Mouse (Mus musculus) forebrain, embryonic 12.5 days (tissue): ENCODE data around the gene Vax2. TPM values are rescaled to one million over a fixed set of nuclear protein-coding genes. Genes with fewer than 3 reads are reported as not detected.

Experiments used
- ATAC-seq: fragments of 200-750 bp; cut with Nextera tagmentation; 2 replicates; pipeline ENCODE4 v1.8.0; 2017; ENCODE audit warnings: moderate TSS enrichment; ENCODE audit not compliant: low FRiP score
- H3K27ac ChIP-seq: fragments of 300-500 bp; sonication (generic); 2 replicates; pipeline ENCODE4 v1.5.1; 2016; ENCODE audit warnings: mild to moderate bottlenecking
- H3K27me3 ChIP-seq: fragments of 300-500 bp; sonication (generic); 2 replicates; pipeline ENCODE4 v1.6.1; 2016; ENCODE audit warnings: mild to moderate bottlenecking
- H3K36me3 ChIP-seq: fragments of 300-500 bp; sonication (generic); replicated peaks from 2 replicates; pipeline ENCODE4 v1.6.1; 2016; ENCODE audit warnings: mild to moderate bottlenecking
- H3K4me1 ChIP-seq: fragments of 300-500 bp; sonication (generic); 2 replicates; pipeline ENCODE4 v1.6.1; 2016
- H3K4me2 ChIP-seq: fragments of 300-500 bp; sonication (generic); 2 replicates; pipeline ENCODE4 v1.6.1; 2016; ENCODE audit warnings: mild to moderate bottlenecking, moderate library complexity
- H3K4me3 ChIP-seq: fragments of 300-500 bp; sonication (generic); replicated peaks from 2 replicates; pipeline ENCODE4 v1.5.1; 2016; ENCODE audit warnings: mild to moderate bottlenecking
- H3K9ac ChIP-seq: fragments of 300-500 bp; sonication (generic); 2 replicates; pipeline ENCODE4 v1.6.1; 2016; ENCODE audit warnings: mild to moderate bottlenecking
- H3K9me3 ChIP-seq: fragments of 300-500 bp; sonication (generic); 2 replicates; pipeline ENCODE4 v1.6.1; 2016
- WGBS: fragments of 180-500 bp; shearing (Covaris S2); methylation state at CpG from one replicate; pipeline ENCODE4 v1.1.7; 2016; 5-methylcytosine and 5-hydroxymethylcytosine counted together
- polyA plus RNA-seq: library from polyadenylated mRNA; unstranded; fragments of >200 nt; fragmentation: Nextera tagmentation; extraction: Ambion mirVana; gene quantifications from 2 replicates; pipeline ENCODE4 v1.2.1, GENCODE M21; 2016

Gene Vax2
- polyA plus RNA-seq, 1 experiment from 2014 or later, result 1.3 TPM

GRCm38 (mm10) chr6:83744126-83744525 is 33.1 kb downstream of the Vax2 start:
- peaks cover 7% of the 10 kb centered on the region for H3K4me1 ChIP-seq
- no peak overlapping the region for H3K4me2 ChIP-seq
- no peak overlapping the region for H3K4me3 ChIP-seq
- H3K36me3 ChIP-seq, result no peaks in the 10 kb centered on the region
- H3K9me3 ChIP-seq, result no peaks in the 10 kb centered on the region
- peaks cover 32% of the 10 kb centered on the region; the same call in 1 of the 2 replicates for H3K27me3 ChIP-seq
- H3K9ac ChIP-seq, result no peak overlapping the region
- H3K27ac ChIP-seq, result no peak overlapping the region
- no peak for ATAC-seq
- 67% methylated on average over 5 of the region's 5 CpGs for WGBS

DNA sequence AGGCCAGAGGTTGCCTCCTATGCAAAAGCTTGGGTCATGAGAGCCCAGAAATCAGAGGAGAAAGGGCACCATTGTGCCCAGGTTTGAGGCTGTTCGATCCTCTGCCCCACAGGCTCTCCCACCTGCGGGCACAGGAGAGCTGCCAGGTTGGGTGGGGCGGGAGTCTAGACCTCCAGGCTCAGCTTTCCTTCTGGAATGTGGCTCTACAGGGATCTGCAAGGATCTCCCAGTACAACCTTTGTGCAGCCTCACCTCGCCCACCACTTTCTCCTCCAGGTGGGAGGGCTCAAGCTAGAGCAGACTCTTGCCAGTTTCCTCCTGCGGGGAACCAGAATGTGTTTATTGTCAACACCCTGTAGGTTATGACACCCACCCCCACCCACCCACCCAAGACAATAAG is 33.5 kb downstream of the Vax2 start:
- peaks cover 36% of the 10 kb centered on the region; the same call in 1 of the 2 replicates for H3K27me3 ChIP-seq
- H3K9ac ChIP-seq, result no peak overlapping the region
- H3K9me3 ChIP-seq, result no peaks in the 10 kb centered on the region
- no peak for ATAC-seq
- peaks cover 7% of the 10 kb centered on the region for H3K4me1 ChIP-seq
- H3K27ac ChIP-seq, result no peak overlapping the region
- no peaks in the 10 kb centered on the region for H3K36me3 ChIP-seq
- no peak overlapping the region for H3K4me2 ChIP-seq
- WGBS, result 66% methylated on average over 5 of the region's 5 CpGs
- no peak overlapping the region for H3K4me3 ChIP-seq

DNA sequence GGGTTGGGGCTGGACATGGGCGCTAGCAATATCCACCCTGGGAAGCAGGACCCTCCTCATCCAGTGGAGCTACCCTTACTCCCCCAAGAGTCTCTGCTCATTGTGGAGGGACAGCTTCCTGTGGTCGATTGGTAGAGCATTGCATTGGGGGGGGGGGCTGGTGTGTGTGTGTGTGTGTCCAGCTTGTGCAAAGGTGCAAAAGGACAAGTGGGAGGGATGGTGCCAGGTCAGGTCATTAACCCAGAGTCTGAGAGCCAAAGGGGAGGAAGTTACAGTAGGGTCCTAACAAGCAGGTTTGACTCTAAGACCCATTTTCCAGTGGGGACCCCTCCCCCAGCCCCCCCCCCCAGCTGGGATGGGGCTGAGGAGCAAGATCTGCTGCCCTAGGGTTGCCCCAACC is 34.4 kb downstream of the Vax2 start:
- ATAC-seq, result no peak
- peaks cover 7% of the 10 kb centered on the region for H3K4me1 ChIP-seq
- H3K9me3 ChIP-seq, result no peaks in the 10 kb centered on the region
- H3K36me3 ChIP-seq, result no peaks in the 10 kb centered on the region
- no peak overlapping the region for H3K4me2 ChIP-seq
- H3K27me3 ChIP-seq, result peaks cover 33% of the 10 kb centered on the region; the same call in 1 of the 2 replicates
- no peak overlapping the region for H3K27ac ChIP-seq
- no peak overlapping the region for H3K9ac ChIP-seq
- WGBS, result 41% methylated on average over 2 of the region's 2 CpGs
- no peak overlapping the region for H3K4me3 ChIP-seq

DNA sequence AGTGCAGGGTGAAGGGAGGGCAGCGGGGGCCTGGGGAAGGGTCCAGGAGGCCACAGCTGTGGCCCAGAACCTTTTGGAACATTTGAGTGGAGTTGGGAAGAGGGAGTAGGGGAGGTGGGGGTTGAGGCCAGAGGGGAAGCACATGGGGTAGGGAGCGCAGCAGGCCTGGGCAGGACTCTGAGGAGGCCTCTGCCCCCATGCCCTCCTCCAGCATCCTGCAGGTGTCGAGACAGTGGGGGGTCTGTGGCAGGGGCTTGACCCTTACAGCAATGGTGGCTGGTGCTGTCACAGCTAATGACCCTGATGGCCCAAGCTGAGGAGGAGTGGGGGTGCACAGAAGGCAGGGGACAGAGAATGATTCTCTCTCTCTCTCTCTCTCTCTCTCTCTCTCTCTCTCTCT is 38.2 kb downstream of the Vax2 start:
- Histone ChIP-seq H3K27ac (no peak overlapping the region), H3K36me3 (no peaks in the 10 kb centered on the region), H3K4me3 (no peak overlapping the region), H3K9ac (no peak overlapping the region), H3K27me3 (peaks cover 59% of the 10 kb centered on the region), H3K4me1 (peaks cover 7% of the 10 kb centered on the region), H3K4me2 (no peak overlapping the region), H3K9me3 (no peaks in the 10 kb centered on the region)
- 54% methylated on average over 3 of the region's 3 CpGs for WGBS
- ATAC-seq, result no peak

DNA sequence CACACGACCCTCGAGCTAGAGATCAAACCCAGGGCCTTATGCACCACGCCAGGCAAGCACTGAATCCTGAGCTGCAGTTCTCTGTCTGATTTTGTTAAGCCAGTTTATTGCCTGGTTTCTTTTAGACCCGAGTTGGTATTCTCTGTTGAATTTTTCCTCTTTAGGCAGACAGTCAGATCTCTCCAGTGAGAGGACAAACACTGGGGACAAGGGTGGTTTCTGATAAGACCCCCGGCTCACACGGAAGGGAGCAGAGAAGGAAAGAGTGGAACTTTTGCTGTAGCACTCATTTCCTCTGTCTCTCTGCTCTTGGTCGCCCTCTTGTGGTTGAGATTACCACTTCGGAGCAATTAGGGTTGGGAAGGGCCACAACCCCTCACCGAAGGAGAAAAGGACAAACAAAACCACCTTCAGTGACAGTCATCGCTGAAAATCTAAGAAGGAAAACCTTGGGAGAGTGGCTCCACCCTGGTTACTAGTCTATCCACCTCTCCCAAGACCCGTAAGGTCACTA is 39.2 kb downstream of the Vax2 start:
- Histone ChIP-seq H3K4me1 (peaks cover 7% of the 10 kb centered on the region), H3K4me3 (no peak overlapping the region), H3K9ac (no peak overlapping the region), H3K36me3 (no peaks in the 10 kb centered on the region), H3K9me3 (no peaks in the 10 kb centered on the region), H3K4me2 (no peak overlapping the region), H3K27ac (no peak overlapping the region), H3K27me3 (peaks cover 60% of the 10 kb centered on the region)
- no peak for ATAC-seq
- 8% methylated on average over 11 of the region's 11 CpGs for WGBS

- no peaks in the 10 kb centered on the region for H3K36me3 ChIP-seq
- no peak overlapping the region for H3K9ac ChIP-seq
- H3K9me3 ChIP-seq, result no peaks in the 10 kb centered on the region
- peaks cover 89% of the 10 kb centered on the region for H3K27me3 ChIP-seq
- H3K27ac ChIP-seq, result no peak overlapping the region
- no peak overlapping the region for H3K4me2 ChIP-seq
- H3K4me3 ChIP-seq, result no peak overlapping the region
- ATAC-seq, result no peak
- WGBS, result 74% methylated on average over 9 of the region's 9 CpGs
- H3K4me1 ChIP-seq, result no peaks in the 10 kb centered on the region
Measured at GRCm38 (mm10) chr6:83756051-83756450, 45.0 kb downstream of the Vax2 start.

DNA sequence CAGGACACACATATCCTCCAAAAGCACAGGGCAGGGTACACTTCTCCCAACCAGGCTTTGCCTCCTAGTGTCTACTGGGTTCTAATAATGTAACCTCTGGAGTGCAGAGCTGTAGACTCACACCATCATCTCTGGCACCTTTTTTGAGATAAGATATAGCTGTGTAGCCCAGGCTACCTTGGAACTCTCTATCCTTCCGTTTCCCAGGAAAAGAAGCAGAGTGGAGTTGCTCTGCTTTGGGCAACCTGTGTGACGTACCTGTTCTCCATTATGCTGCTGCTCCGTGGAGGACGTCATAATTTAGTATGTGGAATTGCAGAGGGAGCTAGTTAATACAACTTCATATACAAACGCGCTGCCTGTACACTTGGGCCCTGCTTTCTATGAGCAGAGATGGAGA is 51.3 kb downstream of the Vax2 start, which contains the start of gene Ankrd53:
Ankrd53 (plus strand) TSS at position 301 of the 400 bp plus-strand sequence.
- H3K9me3 ChIP-seq, result no peaks in the 10 kb centered on the region
- H3K9ac ChIP-seq, result no peak within 1 kb of the TSS
- no peaks in the 10 kb centered on the region for H3K36me3 ChIP-seq
- H3K4me2 ChIP-seq, result peak within 1 kb of the TSS; percentile 55
- ATAC-seq, result no peak
- H3K27me3 ChIP-seq, result peaks cover 72% of the 10 kb centered on the region
- H3K4me1 ChIP-seq, result peaks cover 9% of the 10 kb centered on the region
- H3K4me3 ChIP-seq, result peak within 1 kb of the TSS; percentile 29
- no peak within 1 kb of the TSS for H3K27ac ChIP-seq
- 18% methylated on average over 6 of the region's 6 CpGs for WGBS

DNA sequence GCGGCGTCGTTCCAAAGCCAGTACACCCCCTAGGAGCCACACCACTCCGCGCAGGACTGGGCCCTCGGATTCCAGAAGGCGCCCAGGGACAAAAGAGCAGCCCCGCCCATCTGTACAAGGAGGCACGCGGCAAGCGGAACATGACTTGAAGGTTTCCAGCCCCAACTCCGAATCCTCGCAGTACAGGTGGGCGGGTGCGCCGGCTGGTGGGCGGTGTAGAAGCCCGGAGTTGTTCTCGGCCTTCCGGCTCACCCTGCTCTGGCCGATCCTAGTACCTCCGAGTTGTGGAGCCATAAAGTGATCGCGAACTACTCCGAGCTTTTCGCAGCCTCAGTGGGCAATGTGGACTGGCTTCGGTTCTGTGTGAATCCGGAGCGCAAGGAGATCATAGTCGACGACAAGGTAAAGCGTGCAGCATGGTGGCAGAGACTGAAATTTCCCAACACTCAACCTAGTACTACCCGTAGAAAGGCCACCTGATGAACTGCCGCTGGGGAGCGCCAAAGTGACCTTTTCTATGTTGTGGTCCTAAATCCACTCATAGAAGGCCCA is 51.9 kb downstream of the Vax2 start:
- ATAC-seq, result 0 out of 2 replicates have a peak, but pooled peaks have one; percentile 46
- Histone ChIP-seq H3K36me3 (peaks cover 3% of the 10 kb centered on the region; the same call in 1 of the 2 replicates), H3K4me2 (peak overlapping the region; percentile 55), H3K27ac (no peak overlapping the region), H3K4me1 (peaks cover 9% of the 10 kb centered on the region), H3K9ac (no peak overlapping the region), H3K9me3 (no peaks in the 10 kb centered on the region), H3K4me3 (peak overlapping the region; percentile 29), H3K27me3 (peaks cover 66% of the 10 kb centered on the region)
- under 1% methylated on average over 35 of the region's 35 CpGs for WGBS

DNA sequence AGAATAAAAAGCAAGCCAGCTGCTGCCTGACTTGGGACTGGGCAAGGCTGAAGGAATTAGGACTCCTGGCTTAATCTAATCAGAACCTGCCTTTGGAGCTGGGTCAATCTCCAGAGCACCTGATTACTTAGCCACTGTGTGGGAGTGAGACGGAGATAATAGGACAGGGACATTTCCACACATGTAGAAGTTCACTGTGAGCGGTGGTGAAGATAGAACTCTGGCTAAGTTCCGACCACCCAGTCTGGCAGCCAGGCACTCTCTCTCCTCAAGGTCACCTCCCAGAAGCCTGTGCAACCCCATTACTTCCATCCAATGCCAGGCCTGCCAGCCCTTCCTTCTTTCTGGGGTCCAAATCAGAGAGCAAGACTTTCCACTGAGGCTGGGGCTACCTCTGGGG is 55.9 kb downstream of the Vax2 start:
- no peak for ATAC-seq
- Histone ChIP-seq H3K4me2 (no peak overlapping the region), H3K27me3 (peaks cover 27% of the 10 kb centered on the region), H3K27ac (no peak overlapping the region), H3K9me3 (no peaks in the 10 kb centered on the region), H3K4me1 (peaks cover 9% of the 10 kb centered on the region), H3K4me3 (no peak overlapping the region), H3K9ac (no peak overlapping the region), H3K36me3 (peaks cover 33% of the 10 kb centered on the region)
- 99% methylated on average over 3 of the region's 3 CpGs for WGBS

- H3K9ac ChIP-seq, result no peak overlapping the region
- H3K36me3 ChIP-seq, result peaks cover 41% of the 10 kb centered on the region
Measured at GRCm38 (mm10) chr6:83768485-83768884, 57.4 kb downstream of the Vax2 start.

GRCm38 (mm10) chr6:83774126-83774525 is 63.1 kb downstream of the Vax2 start:
- H3K27ac ChIP-seq, result no peak overlapping the region
- no peaks in the 10 kb centered on the region for H3K27me3 ChIP-seq
- peak overlapping the region; percentile 90; the same call in 1 of the 2 replicates for H3K9ac ChIP-seq
- 66% methylated on average over 9 of the region's 9 CpGs for WGBS
- H3K4me2 ChIP-seq, result peak overlapping the region; percentile 84
- no peak for ATAC-seq
- H3K9me3 ChIP-seq, result no peaks in the 10 kb centered on the region
- H3K4me1 ChIP-seq, result peaks cover 21% of the 10 kb centered on the region
- H3K36me3 ChIP-seq, result peaks cover 26% of the 10 kb centered on the region
- peak overlapping the region; percentile 89 for H3K4me3 ChIP-seq

More at GRCm38 (mm10) chr6:83768485-83768884, 57.4 kb downstream of the Vax2 start:
- ATAC-seq, result no peak
- Histone ChIP-seq H3K4me2 (no peak overlapping the region), H3K4me1 (peaks cover 4% of the 10 kb centered on the region; the same call in 1 of the 2 replicates), H3K27ac (no peak overlapping the region), H3K9me3 (no peaks in the 10 kb centered on the region), H3K4me3 (no peak overlapping the region), H3K27me3 (peaks cover 12% of the 10 kb centered on the region)
- WGBS, result 84% methylated on average over 5 of the region's 5 CpGs

DNA sequence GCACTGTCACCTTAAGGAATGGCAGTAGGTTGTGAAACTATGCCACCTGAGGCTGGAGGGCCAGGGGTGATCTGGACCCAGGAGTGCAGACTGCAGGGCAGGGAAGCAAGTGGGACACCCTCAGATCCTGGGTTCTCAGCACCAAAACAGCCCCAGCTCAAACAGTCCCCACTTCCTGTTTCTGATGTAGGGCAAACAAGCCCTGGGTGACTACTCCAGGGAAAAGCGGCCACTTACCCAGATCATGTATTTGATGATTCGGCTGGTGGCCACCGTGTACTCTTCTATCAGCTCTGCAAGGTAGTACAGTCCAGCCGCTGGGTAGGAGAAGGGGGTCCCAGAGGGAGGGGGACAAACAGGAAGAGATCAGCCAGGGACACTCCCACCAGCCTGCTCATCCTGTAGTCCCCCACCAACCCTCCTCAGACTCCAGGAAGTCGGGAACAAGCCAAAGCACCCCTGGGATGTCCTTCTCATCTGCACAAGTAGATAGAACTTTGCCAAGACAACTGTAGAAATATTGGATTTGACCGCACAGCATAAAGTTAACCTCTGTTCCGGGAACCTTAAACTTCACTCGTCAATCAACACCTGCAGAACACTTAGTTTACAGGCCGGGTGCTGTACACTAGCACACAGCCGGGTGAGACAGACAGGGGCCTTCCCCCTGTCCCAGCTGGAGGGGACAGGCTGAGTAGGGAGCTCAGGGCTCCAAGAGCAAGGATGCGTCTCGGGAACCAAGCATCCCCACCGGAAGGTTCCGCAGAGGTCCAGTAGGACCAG is 63.9 kb downstream of the Vax2 start:
- peak overlapping the region; percentile 89 for H3K4me3 ChIP-seq
- no peaks in the 10 kb centered on the region for H3K9me3 ChIP-seq
- 2% methylated on average over 14 of the region's 14 CpGs for WGBS
- peak overlapping the region; percentile 84 for H3K4me2 ChIP-seq
- peaks cover 21% of the 10 kb centered on the region for H3K4me1 ChIP-seq
- peaks cover 23% of the 10 kb centered on the region for H3K36me3 ChIP-seq
- ATAC-seq, result peak; percentile 31
- no peaks in the 10 kb centered on the region for H3K27me3 ChIP-seq
- H3K27ac ChIP-seq, result peak overlapping the region; percentile 71
- H3K9ac ChIP-seq, result peak overlapping the region; percentile 90
